Mouse (Mus musculus) lung, embryonic 14.5 days (tissue): ENCODE results near the gene Nras. TPM values are rescaled to one million over a fixed set of nuclear protein-coding genes. Genes with fewer than 3 reads are reported as not detected.
A peak's percentile ranks its signal among the peaks of the same experiment; 100 is the strongest.

Experiments
- ATAC-seq: fragments of 200-750 bp; cut with Nextera tagmentation; 2 replicates; pipeline ENCODE4 v1.8.0; 2017; ENCODE audit warnings: mild to moderate bottlenecking, moderate TSS enrichment, moderate library complexity; ENCODE audit not compliant: insufficient read depth
- DNase-seq: peaks from one replicate; pipeline ENCODE4 v3.0.0-alpha.2; 2015
- H3K27ac ChIP-seq: fragments of 300-500 bp; sonication (generic); 2 replicates; pipeline ENCODE4 v1.5.1; 2014; ENCODE audit warnings: low read depth, mild to moderate bottlenecking, moderate library complexity
- H3K27me3 ChIP-seq: fragments of 300-500 bp; sonication (generic); 2 replicates; pipeline ENCODE4 v1.6.1; 2014; ENCODE audit warnings: low read length, control low read depth; ENCODE audit not compliant: insufficient read depth
- H3K36me3 ChIP-seq: fragments of 300-500 bp; sonication (generic); 2 replicates; pipeline ENCODE4 v1.6.1; 2014; ENCODE audit warnings: control low read depth; ENCODE audit not compliant: insufficient read depth
- H3K4me1 ChIP-seq: fragments of 300-500 bp; sonication (generic); 2 replicates; pipeline ENCODE4 v1.6.1; 2014; ENCODE audit warnings: antibody characterized with exemption, control low read depth; ENCODE audit not compliant: insufficient read depth
- H3K4me2 ChIP-seq: fragments of 300-500 bp; sonication (generic); 2 replicates; pipeline ENCODE4 v1.6.1; 2014; ENCODE audit warnings: mild to moderate bottlenecking
- H3K4me3 ChIP-seq: fragments of 300-500 bp; sonication (generic); 2 replicates; pipeline ENCODE4 v1.5.1; 2014; ENCODE audit warnings: low read depth, low read length
- H3K9ac ChIP-seq: fragments of 300-500 bp; sonication (generic); 2 replicates; pipeline ENCODE4 v1.6.1; 2014
- H3K9me3 ChIP-seq: fragments of 300-500 bp; sonication (generic); 2 replicates; pipeline ENCODE4 v1.6.1; 2016; ENCODE audit warnings: low read depth, low read length, control low read depth
- CTCF ChIP-seq: IDR thresholded peaks from 2 replicates; pipeline ENCODE4 v1.5.1; 2016; ENCODE audit warnings: antibody characterized with exemption, low read depth
- WGBS: fragments of 180-500 bp; shearing (Covaris S2); extraction: QIAGEN DNeasy Blood & Tissue Kit; methylation state at CpG from one replicate; pipeline ENCODE4 v1.1.7; 2014; 5-methylcytosine and 5-hydroxymethylcytosine counted together
- polyA plus RNA-seq: library from polyadenylated mRNA; unstranded; fragments of >200 nt; fragmentation: Nextera tagmentation; extraction: Ambion mirVana; gene quantifications from 2 replicates; pipeline ENCODE4 v1.2.1, GENCODE M21; 2014

Gene Nras
- polyA plus RNA-seq, 1 experiment from 2014 or later = 117 TPM

GRCm38 (mm10) chr3:103040285-103040684 is 17.8 kb upstream of the Nras start:
- DNase-seq (no peak), ATAC-seq (no peak)
- no peak overlapping the region for H3K9ac ChIP-seq
- WGBS = 90% methylated on average over 6 of the region's 6 CpGs
- H3K4me1 ChIP-seq = no peaks in the 10 kb centered on the region
- no peaks in the 10 kb centered on the region for H3K27me3 ChIP-seq
- H3K36me3 ChIP-seq = peaks cover 72% of the 10 kb centered on the region
- no peak overlapping the region for H3K4me2 ChIP-seq
- no peak overlapping the region for H3K4me3 ChIP-seq
- no peak for TF ChIP-seq CTCF
- no peak overlapping the region for H3K27ac ChIP-seq
- H3K9me3 ChIP-seq = no peaks in the 10 kb centered on the region

GRCm38 (mm10) chr3:103040861-103041379 is 17.2 kb upstream of the Nras start:
- H3K36me3 ChIP-seq = peaks cover 79% of the 10 kb centered on the region
- no peak for ATAC-seq
- no peak overlapping the region for H3K9ac ChIP-seq
- DNase-seq = no peak
- H3K4me1 ChIP-seq = no peaks in the 10 kb centered on the region
- H3K4me2 ChIP-seq = no peak overlapping the region
- no peak overlapping the region for H3K27ac ChIP-seq
- no peaks in the 10 kb centered on the region for H3K9me3 ChIP-seq
- TF ChIP-seq CTCF = no peak
- 73% methylated on average over 1 of the region's 1 CpGs for WGBS
- no peak overlapping the region for H3K4me3 ChIP-seq
- H3K27me3 ChIP-seq = no peaks in the 10 kb centered on the region

GRCm38 (mm10) chr3:103056016-103056595 is 2.0 kb upstream of the Nras start:
- Histone ChIP-seq H3K36me3 (peaks cover 72% of the 10 kb centered on the region), H3K4me1 (no peaks in the 10 kb centered on the region)
- no peak for TF ChIP-seq CTCF

GRCm38 (mm10) chr3:103057752-103058151 is 333 bp upstream of the Nras start:
- peak overlapping the region; percentile 92 for H3K9ac ChIP-seq
- peak; percentile 50 for ATAC-seq
- whole genome bisulfite sequencing = 4% methylated on average over 10 of the region's 10 CpGs

More at GRCm38 (mm10) chr3:103056016-103056595, 2.0 kb upstream of the Nras start:
- H3K27me3 ChIP-seq = no peaks in the 10 kb centered on the region
- no peak overlapping the region for H3K4me2 ChIP-seq
- H3K9me3 ChIP-seq = no peaks in the 10 kb centered on the region
- 84% methylated on average over 5 of the region's 5 CpGs for WGBS
- ATAC-seq (no peak), DNase-seq (no peak)
- H3K27ac ChIP-seq = no peak overlapping the region
- H3K9ac ChIP-seq = no peak overlapping the region
- H3K4me3 ChIP-seq = no peak overlapping the region

GRCm38 (mm10) chr3:103066927-103067326 is 8.8 kb downstream of the Nras start:
- DNase-seq (no peak), ATAC-seq (no peak)
- Histone ChIP-seq H3K27ac (no peak overlapping the region), H3K4me3 (no peak overlapping the region), H3K9ac (no peak overlapping the region), H3K4me1 (no peaks in the 10 kb centered on the region), H3K9me3 (no peaks in the 10 kb centered on the region), H3K4me2 (no peak overlapping the region), H3K36me3 (peaks cover 74% of the 10 kb centered on the region), H3K27me3 (no peaks in the 10 kb centered on the region)
- 87% methylated on average over 8 of the region's 8 CpGs for WGBS
- no peak for TF ChIP-seq CTCF

More at GRCm38 (mm10) chr3:103057752-103058151, 333 bp upstream of the Nras start:
- DNase-seq = no peak
- peak overlapping the region; percentile 91 for H3K4me2 ChIP-seq
- no peaks in the 10 kb centered on the region for H3K9me3 ChIP-seq
- peaks cover 74% of the 10 kb centered on the region for H3K36me3 ChIP-seq
- no peak for TF ChIP-seq CTCF
- no peaks in the 10 kb centered on the region for H3K4me1 ChIP-seq
- peak overlapping the region; percentile 98; the same call in 1 of the 2 replicates for H3K27ac ChIP-seq
- no peaks in the 10 kb centered on the region for H3K27me3 ChIP-seq
- peak overlapping the region; percentile 79 for H3K4me3 ChIP-seq

- Histone ChIP-seq H3K27me3 (no peaks in the 10 kb centered on the region), H3K9me3 (no peaks in the 10 kb centered on the region), H3K4me3 (no peak overlapping the region), H3K9ac (no peak overlapping the region), H3K27ac (no peak overlapping the region), H3K36me3 (peaks cover 53% of the 10 kb centered on the region), H3K4me2 (no peak overlapping the region), H3K4me1 (no peaks in the 10 kb centered on the region)
- 85% methylated on average over 6 of the region's 6 CpGs for WGBS
- no peak for ATAC-seq
- TF ChIP-seq CTCF = no peak
- peak; percentile 5 for DNase-seq
Measured at GRCm38 (mm10) chr3:103068971-103069370, 10.9 kb downstream of the Nras start.

GRCm38 (mm10) chr3:103073771-103074170 is 15.7 kb downstream of the Nras start, which contains the start of gene Ampd1:
Gene Ampd1 (plus strand): TSS chr3:103074014.
- H3K9ac ChIP-seq = no peak within 1 kb of the TSS
- no peak for DNase-seq

More at GRCm38 (mm10) chr3:103073771-103074170, 15.7 kb downstream of the Nras start, which contains the start of gene Ampd1:
- Histone ChIP-seq H3K4me3 (no peak within 1 kb of the TSS), H3K4me1 (no peaks in the 10 kb centered on the region), H3K36me3 (peaks cover 7% of the 10 kb centered on the region), H3K4me2 (no peak within 1 kb of the TSS), H3K27me3 (no peaks in the 10 kb centered on the region), H3K27ac (no peak within 1 kb of the TSS), H3K9me3 (no peaks in the 10 kb centered on the region)
- WGBS = 50% methylated on average over 5 of the region's 5 CpGs
- no peak for ATAC-seq
- TF ChIP-seq CTCF = no peak
